Mouse (Mus musculus): ENCODE data around the gene Bcar3. TPM values are rescaled to one million over a fixed set of nuclear protein-coding genes. Genes with fewer than 3 reads are reported as not detected.

Bcar3 gene
- polyA plus RNA-seq, 1 experiment: 57.8 TPM

- no peak for DNase-seq (ENCODE audit: low read depth)
Observed at GRCm38 (mm10) chr3:122483066-122483782, 189.3 kb downstream of the Bcar3 start.

- DNase-seq (ENCODE audit: low read depth): no peak
Observed at GRCm38 (mm10) chr3:122483783-122484130, 189.8 kb downstream of the Bcar3 start.

GRCm38 (mm10) chr3:122484301-122484700 lies 190.4 kb downstream of the Bcar3 start:
- DNase-seq (ENCODE audit: low read depth): no peak

GRCm38 (mm10) chr3:122485699-122486098 lies 191.8 kb downstream of the Bcar3 start:
- no peak for DNase-seq (ENCODE audit: low read depth)

- no peak for DNase-seq (ENCODE audit: low read depth)
Observed at GRCm38 (mm10) chr3:122486193-122486592, 192.3 kb downstream of the Bcar3 start.

DNA sequence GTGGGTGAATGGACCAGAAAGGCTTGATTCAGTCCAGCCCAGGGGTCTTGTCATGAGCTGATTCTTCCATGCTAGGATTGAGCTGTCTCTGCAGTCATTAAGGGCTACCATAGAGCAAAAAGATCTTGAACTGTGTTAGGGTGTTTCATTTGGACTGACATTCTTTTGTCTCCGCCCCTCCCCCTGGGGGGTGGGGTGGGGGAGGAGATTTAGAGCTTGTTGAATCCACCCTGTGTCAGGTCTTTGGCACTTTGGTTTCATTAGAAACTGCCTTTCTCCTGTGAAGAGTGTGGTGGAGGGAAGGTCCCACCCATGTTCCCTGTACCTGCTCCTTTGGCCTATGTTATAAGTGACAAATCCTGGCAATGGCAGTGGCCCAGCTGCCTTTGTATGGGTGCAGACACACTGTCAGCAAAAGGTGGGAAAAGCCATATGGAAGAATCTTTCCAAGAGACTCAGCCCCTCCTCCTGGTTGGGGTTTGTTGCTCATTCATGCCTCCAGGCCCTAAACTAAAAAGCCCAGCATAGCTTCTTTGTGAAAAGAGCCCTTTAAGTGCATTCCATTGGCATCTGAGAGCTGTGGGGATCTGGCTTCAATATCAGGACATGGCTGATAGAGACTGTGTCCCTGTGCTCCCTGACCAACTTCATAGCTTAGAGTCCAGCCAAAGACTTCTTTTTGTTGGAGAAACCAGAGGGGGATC lies 194.3 kb downstream of the Bcar3 start:
- no peak for DNase-seq (ENCODE audit: low read depth)

GRCm38 (mm10) chr3:122490574-122490973 lies 196.6 kb downstream of the Bcar3 start:
- no peak for DNase-seq (ENCODE audit: low read depth)

DNA sequence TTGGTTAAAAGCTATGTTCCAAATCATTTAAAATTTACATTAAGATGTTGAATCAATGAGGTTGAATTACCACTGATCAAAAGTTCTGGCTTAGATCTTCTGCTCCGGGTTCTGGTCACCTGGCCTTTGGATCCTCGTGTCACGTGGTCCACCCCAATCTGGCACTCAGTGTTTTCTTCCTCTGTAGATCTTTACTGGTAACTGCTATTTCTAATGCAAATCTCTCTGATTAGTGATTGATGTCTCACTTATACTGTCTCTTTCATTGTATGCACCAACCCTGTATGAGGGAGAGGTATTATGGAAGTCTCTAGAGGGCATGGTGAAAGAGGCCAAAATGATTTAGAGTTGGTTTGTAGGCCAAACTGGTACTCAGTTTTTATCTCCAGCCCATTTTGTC lies 198.1 kb downstream of the Bcar3 start:
- no peak for DNase-seq (ENCODE audit: low read depth)

- DNase-seq (ENCODE audit: low read depth): no peak
Observed at GRCm38 (mm10) chr3:122492872-122493615, 199.1 kb downstream of the Bcar3 start.

GRCm38 (mm10) chr3:122494764-122495163 lies 200.8 kb downstream of the Bcar3 start:
- DNase-seq (ENCODE audit: low read depth): no peak

- no peak for DNase-seq (ENCODE audit: low read depth)
Observed at GRCm38 (mm10) chr3:122497871-122498270, 203.9 kb downstream of the Bcar3 start.

DNA sequence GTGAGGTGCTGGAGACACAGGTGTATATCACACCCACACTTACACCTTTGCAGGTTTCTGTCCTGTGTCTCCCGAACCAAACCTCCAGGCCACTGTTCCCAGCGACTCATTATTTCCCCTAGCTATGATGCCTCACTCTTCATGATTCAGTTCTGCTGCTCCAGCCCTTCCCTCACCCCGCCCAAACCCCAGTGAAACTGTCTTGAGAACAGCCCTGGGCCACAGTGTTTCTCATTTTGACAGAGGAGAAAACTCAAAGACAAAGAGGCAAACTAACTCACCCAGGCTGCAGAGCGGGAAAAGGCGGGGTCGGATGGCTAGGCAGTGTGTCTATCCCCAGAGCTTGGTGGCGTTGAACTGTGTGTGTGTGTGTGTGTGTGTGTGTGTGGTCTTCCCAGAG lies 204.6 kb downstream of the Bcar3 start:
- no peak for DNase-seq (ENCODE audit: low read depth)

DNA sequence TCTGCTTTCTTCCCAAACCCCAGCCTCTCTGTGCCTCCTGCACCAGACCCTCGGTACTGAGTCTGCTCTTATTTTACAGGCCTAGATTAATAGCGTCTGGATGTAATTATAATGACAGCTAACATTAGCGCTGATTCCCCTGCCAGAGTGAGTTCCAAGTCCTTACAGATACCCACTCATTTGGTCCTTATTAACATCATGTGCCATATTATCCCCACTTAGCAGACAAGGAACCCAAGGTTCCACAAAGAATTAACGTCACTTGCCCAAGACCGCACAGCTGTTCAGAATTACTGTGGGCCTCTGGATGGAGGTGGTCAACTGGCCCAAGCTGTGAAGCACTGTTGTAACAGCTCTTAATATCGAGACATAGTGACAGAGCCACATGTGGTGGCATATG lies 205.7 kb downstream of the Bcar3 start:
- no peak for DNase-seq (ENCODE audit: low read depth)

DNA sequence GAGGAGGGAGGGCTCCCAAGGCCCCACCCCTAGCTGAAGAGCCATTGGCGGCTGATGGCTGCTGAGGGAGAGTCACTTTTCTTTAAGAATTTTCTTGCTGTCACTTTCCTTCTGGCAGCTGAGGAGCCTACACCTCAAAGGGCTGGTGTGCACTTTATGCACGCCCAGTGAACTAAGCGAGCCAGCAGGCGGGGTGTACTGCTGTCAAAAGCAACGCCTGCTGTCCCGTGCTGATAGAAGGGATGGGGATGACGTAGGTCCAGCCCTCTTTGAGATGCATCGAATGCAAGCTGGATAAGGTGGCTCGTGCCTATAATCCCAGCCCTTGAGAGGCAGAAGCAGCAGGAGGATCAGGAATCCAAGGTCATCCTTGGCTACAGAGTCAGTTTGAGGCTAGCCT lies 207.0 kb downstream of the Bcar3 start:
- DNase-seq (ENCODE audit: low read depth): no peak

GRCm38 (mm10) chr3:122506343-122506916 lies 212.5 kb downstream of the Bcar3 start:
- DNase-seq (ENCODE audit: low read depth): no peak

GRCm38 (mm10) chr3:122507826-122508225 lies 213.9 kb downstream of the Bcar3 start:
- DNase-seq (ENCODE audit: low read depth): no peak

- DNase-seq (ENCODE audit: low read depth): no peak
Observed at GRCm38 (mm10) chr3:122509084-122509483, 215.1 kb downstream of the Bcar3 start.

- no peak for DNase-seq (ENCODE audit: low read depth)
Observed at GRCm38 (mm10) chr3:122509534-122510239, 215.8 kb downstream of the Bcar3 start.

DNA sequence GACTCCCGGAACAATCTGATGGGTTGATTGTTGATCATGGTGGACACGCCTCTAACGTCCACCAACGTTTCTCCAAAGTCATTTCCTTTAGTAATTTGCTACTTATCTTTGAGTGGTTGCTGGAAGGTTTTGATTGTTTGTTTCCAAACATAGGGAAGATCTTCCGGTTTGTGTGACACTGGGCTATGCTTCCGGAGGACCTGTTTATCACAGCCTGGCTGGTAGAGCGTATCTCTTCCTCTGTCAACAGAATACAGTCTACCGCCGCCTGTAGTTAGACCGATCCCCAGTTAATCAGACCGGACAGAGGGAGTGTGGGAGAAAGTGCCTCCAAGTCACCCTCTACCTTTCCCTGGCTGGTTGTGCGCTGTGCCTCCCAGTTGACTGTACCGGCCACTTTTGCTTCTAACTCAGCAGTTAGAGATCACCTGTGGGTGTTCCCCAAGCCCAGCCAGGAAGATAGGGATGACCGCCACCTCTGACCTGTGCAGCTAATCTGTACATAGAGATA lies 216.4 kb downstream of the Bcar3 start:
- no peak for DNase-seq (ENCODE audit: low read depth)

DNA sequence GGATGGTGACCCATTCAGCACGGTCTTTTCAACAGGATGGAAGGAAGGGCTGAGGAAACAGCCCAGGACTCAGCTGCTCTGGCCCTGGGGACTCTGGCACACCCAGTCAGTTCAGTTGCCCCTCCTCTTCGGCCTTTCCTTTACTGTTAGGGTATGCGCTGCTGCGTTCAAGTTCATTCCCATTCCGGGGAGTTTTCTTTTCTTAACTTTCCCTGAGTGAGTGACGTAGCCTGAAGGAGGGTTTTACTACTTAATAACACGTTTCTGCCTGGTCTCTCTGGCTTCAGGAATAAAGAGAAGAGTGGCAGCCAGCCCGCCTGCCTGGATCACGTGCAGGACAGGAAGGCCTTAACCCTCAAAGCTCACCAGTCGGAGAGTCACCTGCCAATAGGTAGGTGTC lies 217.0 kb downstream of the Bcar3 start:
- DNase-seq (ENCODE audit: low read depth): no peak

Data from gonadal fat pad, adult 2 months (tissue).